Mouse (Mus musculus): ENCODE results near the gene Mnx1. TPM values are rescaled to one million over a fixed set of nuclear protein-coding genes. Genes with fewer than 3 reads are reported as not detected.

Gene Mnx1
- 0.95 and 1.3 TPM in 2 replicates for polyA plus RNA-seq (2015; fragmentation: Nextera tagmentation; extraction: Ambion mirVana)

- WGBS: under 1% methylated on average over 65 of the region's 65 CpGs
- H3K9ac ChIP-seq (replicated peaks): no peak within 1 kb of the TSS; the same call in 1 of the 2 replicates
Measured at GRCm38 (mm10) chr5:29478208-29479197, at the start of gene Mnx1. Mnx1 (minus strand) TSS chr5:29478470.

DNA sequence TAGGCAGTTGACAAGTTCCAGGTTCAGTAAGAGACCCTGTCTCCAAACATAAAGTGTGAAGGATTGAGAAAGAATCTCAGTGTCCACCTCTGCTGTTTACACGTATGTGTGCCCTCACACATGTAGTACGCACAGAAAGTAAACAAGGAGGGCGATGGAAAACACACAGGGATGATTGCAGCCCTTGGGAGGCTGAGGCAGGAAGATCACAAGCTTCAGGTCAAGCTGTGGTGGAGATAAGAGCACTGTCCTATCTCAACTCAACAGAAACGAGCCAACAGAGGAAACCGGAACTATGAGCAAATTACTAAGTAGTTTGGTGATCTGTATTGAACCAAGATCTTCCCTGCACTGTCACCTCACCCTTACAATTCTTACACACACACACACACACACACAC is 38.2 kb upstream of the Mnx1 start:
- no peaks in the 10 kb centered on the region for H3K4me1 ChIP-seq
- no peak overlapping the region for H3K9ac ChIP-seq (replicated peaks)
- H3K9me3 ChIP-seq (replicated peaks): no peaks in the 10 kb centered on the region
- no peak overlapping the region for H3K27ac ChIP-seq (replicated peaks)
- no peaks in the 10 kb centered on the region for H3K27me3 ChIP-seq (replicated peaks)
- H3K36me3 ChIP-seq: no peaks in the 10 kb centered on the region
- H3K4me2 ChIP-seq: no peak overlapping the region
- no peak for ATAC-seq (ENCODE audit: low FRiP score)
- no peak overlapping the region for H3K4me3 ChIP-seq (replicated peaks)
- WGBS: 90% methylated on average over 5 of the region's 5 CpGs

More at GRCm38 (mm10) chr5:29478208-29479197, at the start of gene Mnx1:
- Histone ChIP-seq H3K27me3 (replicated peaks) (peaks cover 99% of the 10 kb centered on the region), H3K4me2 (peak within 1 kb of the TSS; percentile 57), H3K36me3 (no peaks in the 10 kb centered on the region), H3K4me1 (peaks cover 17% of the 10 kb centered on the region), H3K9me3 (replicated peaks) (no peaks in the 10 kb centered on the region), H3K4me3 (replicated peaks) (peak within 1 kb of the TSS; percentile 34), H3K27ac (replicated peaks) (no peak within 1 kb of the TSS)
- ATAC-seq (ENCODE audit: low FRiP score): peak; percentile 42

- Histone ChIP-seq H3K9ac (replicated peaks) (no peak overlapping the region), H3K4me2 (no peak overlapping the region), H3K27me3 (replicated peaks) (no peaks in the 10 kb centered on the region), H3K36me3 (no peaks in the 10 kb centered on the region), H3K4me1 (no peaks in the 10 kb centered on the region), H3K4me3 (replicated peaks) (no peak overlapping the region), H3K9me3 (replicated peaks) (no peaks in the 10 kb centered on the region), H3K27ac (replicated peaks) (no peak overlapping the region)
- no peak for ATAC-seq (ENCODE audit: low FRiP score)
- 71% methylated on average over 3 of the region's 3 CpGs for WGBS
Measured at GRCm38 (mm10) chr5:29515888-29516287, 37.6 kb upstream of the Mnx1 start.

DNA sequence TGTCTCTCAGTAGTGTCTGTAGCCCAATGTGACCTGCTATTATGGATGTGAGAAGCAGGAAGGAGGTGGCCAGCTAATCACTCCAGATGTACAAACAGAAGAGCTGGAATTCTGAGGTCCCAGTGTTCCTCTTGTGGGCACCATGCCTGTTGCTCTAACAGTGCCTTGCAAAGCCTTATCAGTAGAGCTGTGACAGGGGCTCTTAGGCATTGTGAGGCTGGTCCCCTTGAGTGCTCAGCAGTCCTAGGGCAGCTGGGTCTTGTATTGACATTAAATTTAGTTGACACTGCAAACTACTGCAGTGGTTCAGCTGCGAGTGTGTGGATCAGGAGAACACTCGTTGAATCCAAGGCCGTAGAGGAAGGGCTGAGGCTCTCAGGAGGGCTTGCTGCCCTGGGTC is 28.7 kb upstream of the Mnx1 start:
- Histone ChIP-seq H3K9me3 (replicated peaks) (no peaks in the 10 kb centered on the region), H3K9ac (replicated peaks) (no peak overlapping the region), H3K27me3 (replicated peaks) (no peaks in the 10 kb centered on the region), H3K36me3 (no peaks in the 10 kb centered on the region), H3K4me2 (no peak overlapping the region), H3K4me3 (replicated peaks) (no peak overlapping the region), H3K4me1 (no peaks in the 10 kb centered on the region), H3K27ac (replicated peaks) (no peak overlapping the region)
- whole genome bisulfite sequencing: 75% methylated on average over 3 of the region's 3 CpGs
- no peak for ATAC-seq (ENCODE audit: low FRiP score)

GRCm38 (mm10) chr5:29487321-29487720 is 9.1 kb upstream of the Mnx1 start:
- 16% methylated on average over 13 of the region's 13 CpGs for WGBS
- peaks cover 87% of the 10 kb centered on the region for H3K27me3 ChIP-seq (replicated peaks)
- H3K27ac ChIP-seq (replicated peaks): no peak overlapping the region
- no peaks in the 10 kb centered on the region for H3K36me3 ChIP-seq
- ATAC-seq (ENCODE audit: low FRiP score): no peak
- H3K9ac ChIP-seq (replicated peaks): no peak overlapping the region
- H3K4me1 ChIP-seq: peaks cover 7% of the 10 kb centered on the region
- no peak overlapping the region for H3K4me3 ChIP-seq (replicated peaks)
- H3K9me3 ChIP-seq (replicated peaks): no peaks in the 10 kb centered on the region
- no peak overlapping the region for H3K4me2 ChIP-seq

GRCm38 (mm10) chr5:29485941-29486320 is 7.7 kb upstream of the Mnx1 start:
- no peak overlapping the region for H3K4me2 ChIP-seq
- ATAC-seq (ENCODE audit: low FRiP score): no peak
- H3K27ac ChIP-seq (replicated peaks): no peak overlapping the region

DNA sequence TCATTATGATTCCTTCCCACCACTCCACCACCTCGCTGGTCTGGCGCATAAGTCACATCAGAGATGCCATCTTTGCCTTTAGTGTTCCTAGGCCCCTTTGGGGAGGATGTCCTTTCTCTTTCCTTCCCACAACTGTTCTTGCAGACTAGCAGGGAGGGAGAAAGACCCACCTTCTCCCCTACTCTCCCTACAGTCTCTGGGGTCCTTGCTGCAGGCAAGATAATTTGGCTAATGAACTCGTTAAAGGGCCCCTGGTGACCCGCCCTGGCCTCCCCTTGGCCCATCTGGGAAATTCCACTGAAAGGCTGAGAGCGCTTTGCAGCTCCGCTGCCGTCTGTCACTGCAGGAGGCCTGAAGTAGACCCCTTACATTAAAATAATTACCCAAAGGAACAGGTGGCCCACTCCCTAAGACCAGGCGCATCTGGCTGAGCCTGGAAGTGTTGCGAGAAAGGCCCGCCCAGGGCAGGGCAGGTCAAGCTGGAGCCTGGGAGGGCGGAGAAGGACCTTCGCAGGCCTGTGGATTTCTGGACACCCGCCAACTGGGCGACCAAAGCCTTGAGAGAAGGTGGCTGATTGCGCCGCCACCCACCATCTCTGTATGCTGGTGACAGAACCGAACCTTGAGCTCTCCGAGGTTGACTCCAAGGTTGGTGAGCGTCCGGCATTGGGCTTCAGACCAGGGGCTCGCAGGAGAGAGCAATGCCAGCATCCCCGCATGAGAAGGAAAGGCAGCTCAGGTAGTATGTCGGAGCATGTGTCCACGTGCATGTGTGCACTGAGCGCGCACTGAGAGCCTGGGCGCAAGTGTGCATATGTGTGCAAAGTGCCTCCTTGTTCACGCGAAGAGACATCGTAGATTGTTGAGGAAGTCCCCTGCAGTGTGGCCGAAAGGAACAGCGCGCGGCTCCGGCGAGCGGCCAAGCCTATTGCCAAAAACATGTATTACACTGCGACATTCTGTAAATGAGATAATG is 7.0 kb upstream of the Mnx1 start:
- no peak overlapping the region for H3K27ac ChIP-seq (replicated peaks)
- H3K4me2 ChIP-seq: no peak overlapping the region
- H3K4me3 ChIP-seq (replicated peaks): no peak overlapping the region
- H3K27me3 ChIP-seq (replicated peaks): peaks cover 97% of the 10 kb centered on the region
- WGBS: 2% methylated on average over 38 of the region's 38 CpGs
- H3K9me3 ChIP-seq (replicated peaks): no peaks in the 10 kb centered on the region
- ATAC-seq (ENCODE audit: low FRiP score): no peak
- H3K9ac ChIP-seq (replicated peaks): no peak overlapping the region
- no peaks in the 10 kb centered on the region for H3K36me3 ChIP-seq
- peaks cover 7% of the 10 kb centered on the region for H3K4me1 ChIP-seq

More at GRCm38 (mm10) chr5:29485941-29486320, 7.7 kb upstream of the Mnx1 start:
- H3K9me3 ChIP-seq (replicated peaks): no peaks in the 10 kb centered on the region
- peaks cover 95% of the 10 kb centered on the region for H3K27me3 ChIP-seq (replicated peaks)
- no peaks in the 10 kb centered on the region for H3K36me3 ChIP-seq
- peaks cover 7% of the 10 kb centered on the region for H3K4me1 ChIP-seq
- H3K9ac ChIP-seq (replicated peaks): no peak overlapping the region
- WGBS: 2% methylated on average over 10 of the region's 10 CpGs
- no peak overlapping the region for H3K4me3 ChIP-seq (replicated peaks)

GRCm38 (mm10) chr5:29483801-29484200 is 5.5 kb upstream of the Mnx1 start:
- 3% methylated on average over 4 of the region's 4 CpGs for WGBS

GRCm38 (mm10) chr5:29479198-29479593 is 926 bp upstream of the Mnx1 start:
- peaks cover 17% of the 10 kb centered on the region for H3K4me1 ChIP-seq
- no peaks in the 10 kb centered on the region for H3K36me3 ChIP-seq
- no peaks in the 10 kb centered on the region for H3K9me3 ChIP-seq (replicated peaks)
- H3K27ac ChIP-seq (replicated peaks): no peak overlapping the region
- H3K4me2 ChIP-seq: peak overlapping the region; percentile 57
- under 1% methylated on average over 14 of the region's 14 CpGs for WGBS
- H3K9ac ChIP-seq (replicated peaks): no peak overlapping the region
- peaks cover 99% of the 10 kb centered on the region for H3K27me3 ChIP-seq (replicated peaks)
- 0 out of 2 replicates have a peak overlapping the region, but pooled peaks have one; percentile 34 for H3K4me3 ChIP-seq (replicated peaks)
- ATAC-seq (ENCODE audit: low FRiP score): peak; percentile 65; the same call in 1 of the 2 replicates

More at GRCm38 (mm10) chr5:29483801-29484200, 5.5 kb upstream of the Mnx1 start:
- H3K27ac ChIP-seq (replicated peaks): no peak overlapping the region
- no peaks in the 10 kb centered on the region for H3K9me3 ChIP-seq (replicated peaks)
- no peaks in the 10 kb centered on the region for H3K36me3 ChIP-seq
- H3K9ac ChIP-seq (replicated peaks): no peak overlapping the region
- peaks cover 97% of the 10 kb centered on the region for H3K27me3 ChIP-seq (replicated peaks)
- no peak overlapping the region for H3K4me3 ChIP-seq (replicated peaks)
- H3K4me2 ChIP-seq: no peak overlapping the region
- H3K4me1 ChIP-seq: peaks cover 7% of the 10 kb centered on the region
- no peak for ATAC-seq (ENCODE audit: low FRiP score)

- H3K9me3 ChIP-seq (replicated peaks): no peaks in the 10 kb centered on the region
- H3K4me2 ChIP-seq: peak overlapping the region; percentile 57
- H3K4me1 ChIP-seq: peaks cover 17% of the 10 kb centered on the region
- H3K9ac ChIP-seq (replicated peaks): no peak overlapping the region; the same call in 1 of the 2 replicates
- H3K27me3 ChIP-seq (replicated peaks): peaks cover 97% of the 10 kb centered on the region
- H3K36me3 ChIP-seq: no peaks in the 10 kb centered on the region
- ATAC-seq (ENCODE audit: low FRiP score): peak; percentile 11; the same call in 1 of the 2 replicates
- peak overlapping the region; percentile 34 for H3K4me3 ChIP-seq (replicated peaks)
- no peak overlapping the region for H3K27ac ChIP-seq (replicated peaks)
- under 1% methylated on average over 60 of the region's 73 CpGs for WGBS
Measured at GRCm38 (mm10) chr5:29477474-29478207, 629 bp downstream of the Mnx1 start.

DNA sequence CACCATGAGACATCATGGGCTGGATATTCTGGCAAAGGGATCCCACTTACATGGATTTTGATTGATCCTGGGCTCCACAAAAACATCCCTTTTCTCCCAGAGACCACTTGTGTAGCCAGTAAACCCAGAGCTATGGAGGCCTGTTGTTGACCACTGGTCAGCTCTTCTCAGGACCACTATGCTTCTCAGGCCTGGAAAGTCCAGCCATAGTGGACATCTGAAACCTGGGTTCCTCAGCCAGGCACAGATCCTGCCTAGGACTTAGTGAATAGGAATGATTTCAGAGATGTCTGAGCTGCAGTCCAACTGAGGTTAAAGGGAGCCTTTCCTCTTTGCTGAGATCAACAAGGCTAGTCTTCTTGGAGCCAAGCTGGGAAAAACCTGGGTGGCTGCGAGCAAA is 2.2 kb downstream of the Mnx1 start:
- no peak overlapping the region for H3K4me2 ChIP-seq
- WGBS: 0% methylated on average over 1 of the region's 1 CpGs
- H3K9me3 ChIP-seq (replicated peaks): no peaks in the 10 kb centered on the region
- peaks cover 97% of the 10 kb centered on the region for H3K27me3 ChIP-seq (replicated peaks)
- no peak overlapping the region for H3K9ac ChIP-seq (replicated peaks)
- no peak for ATAC-seq (ENCODE audit: low FRiP score)
- H3K27ac ChIP-seq (replicated peaks): no peak overlapping the region
- no peaks in the 10 kb centered on the region for H3K36me3 ChIP-seq
- H3K4me1 ChIP-seq: peaks cover 17% of the 10 kb centered on the region
- no peak overlapping the region for H3K4me3 ChIP-seq (replicated peaks)
